Mouse (Mus musculus): Measurements from ENCODE around the gene Rai1.

GRCm38 (mm10) chr11:60099555-60100186 is 5.1 kb upstream of the Rai1 start:
- no peak for TF ChIP-seq EP300 (IDR thresholded peaks at IDR 0.05; ENCODE audit: low read depth)
- TF ChIP-seq CTCF (IDR thresholded peaks at IDR 0.05; ENCODE audit: low read depth), result no peak
